Mouse (Mus musculus): ENCODE measurements around the gene Spata18. TPM values are rescaled to one million over a fixed set of nuclear protein-coding genes. Genes with fewer than 3 reads are reported as not detected.

The Spata18 gene
- polyA plus RNA-seq (2016; fragmentation: Nextera tagmentation; extraction: Ambion mirVana): 0.09 TPM in 1 of 2 replicates, not detected in the other

GRCm38 (mm10) chr5:73651061-73651854, at the start of gene Spata18:
Gene Spata18, plus strand, starts transcription at chr5:73651379.
- Histone ChIP-seq H3K27ac (no peak within 1 kb of the TSS), H3K36me3 (replicated peaks) (no peaks in the 10 kb centered on the region), H3K27me3 (ENCODE audit: poor library complexity, severe bottlenecking) (peaks cover 83% of the 10 kb centered on the region), H3K4me3 (peak within 1 kb of the TSS; percentile 55), H3K4me1 (peaks cover 46% of the 10 kb centered on the region), H3K9me3 (no peaks in the 10 kb centered on the region)
- WGBS: under 1% methylated on average over 57 of the region's 57 CpGs
- peak; percentile 42 for DNase-seq (ENCODE audit: extremely low spot score, low spot score)

DNA sequence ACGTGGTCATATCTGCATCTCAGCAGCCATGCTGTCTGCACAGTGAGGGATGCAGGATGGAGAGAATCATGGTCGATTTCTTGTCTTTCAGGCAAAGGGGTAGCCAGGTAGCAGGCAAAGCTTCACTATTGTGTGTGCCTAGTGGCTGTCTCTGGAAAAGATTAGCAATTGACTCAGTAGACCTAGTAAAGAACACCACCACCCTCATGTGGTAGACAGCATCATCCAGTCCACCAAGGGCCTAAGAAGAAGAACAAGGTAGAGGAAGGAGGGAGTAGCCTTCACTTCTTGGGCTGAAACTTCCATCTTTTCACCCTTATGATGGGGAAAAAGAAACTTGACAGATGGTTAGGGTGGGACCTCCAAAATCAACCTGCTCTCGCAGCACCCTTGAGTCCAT, 48.3 kb upstream of the Spata18 start:
- Histone ChIP-seq H3K36me3 (replicated peaks) (no peaks in the 10 kb centered on the region), H3K9me3 (peaks cover 6% of the 10 kb centered on the region; the same call in 1 of the 2 replicates), H3K4me1 (peaks cover 21% of the 10 kb centered on the region), H3K4me3 (no peak overlapping the region), H3K27ac (no peak overlapping the region), H3K27me3 (ENCODE audit: poor library complexity, severe bottlenecking) (no peaks in the 10 kb centered on the region)
- WGBS: 86% methylated on average over 3 of the region's 3 CpGs
- no peak for DNase-seq (ENCODE audit: extremely low spot score, low spot score)

- peaks cover 6% of the 10 kb centered on the region; the same call in 1 of the 2 replicates for H3K9me3 ChIP-seq
- WGBS: 94% methylated on average over 6 of the region's 6 CpGs
- no peaks in the 10 kb centered on the region for H3K27me3 ChIP-seq (ENCODE audit: poor library complexity, severe bottlenecking)
- H3K4me1 ChIP-seq: peaks cover 10% of the 10 kb centered on the region
- DNase-seq (ENCODE audit: extremely low spot score, low spot score): no peak
- no peak overlapping the region for H3K4me3 ChIP-seq
- H3K36me3 ChIP-seq (replicated peaks): no peaks in the 10 kb centered on the region
- no peak overlapping the region for H3K27ac ChIP-seq
Measured at GRCm38 (mm10) chr5:73604542-73604941, 46.6 kb upstream of the Spata18 start.

DNA sequence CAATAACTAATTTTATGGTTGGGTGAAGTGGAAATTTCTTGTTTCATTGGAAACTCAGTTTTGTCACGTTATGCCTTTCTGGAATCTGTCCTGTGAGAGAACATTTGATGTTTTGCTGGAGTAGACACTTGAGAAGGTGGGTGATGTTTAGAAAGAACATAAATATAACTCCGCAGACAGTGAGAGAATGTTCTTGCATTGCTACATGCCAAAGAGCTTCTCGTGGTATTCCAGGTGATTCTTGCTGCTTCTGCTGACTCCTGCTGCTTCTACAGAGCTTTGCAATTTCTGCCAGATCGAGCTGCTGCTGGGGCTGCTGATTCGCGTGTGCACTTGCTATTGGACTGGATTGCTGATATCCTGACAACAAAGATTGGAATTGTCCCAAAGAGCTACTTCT, 46.2 kb upstream of the Spata18 start:
- Histone ChIP-seq H3K36me3 (replicated peaks) (no peaks in the 10 kb centered on the region), H3K27me3 (ENCODE audit: poor library complexity, severe bottlenecking) (no peaks in the 10 kb centered on the region), H3K27ac (no peak overlapping the region), H3K4me3 (no peak overlapping the region), H3K4me1 (peaks cover 7% of the 10 kb centered on the region; the same call in 1 of the 2 replicates), H3K9me3 (peaks cover 6% of the 10 kb centered on the region; the same call in 1 of the 2 replicates)
- DNase-seq (ENCODE audit: extremely low spot score, low spot score): no peak
- 91% methylated on average over 6 of the region's 6 CpGs for WGBS

- Histone ChIP-seq H3K4me1 (no peaks in the 10 kb centered on the region), H3K4me3 (no peak overlapping the region), H3K36me3 (replicated peaks) (no peaks in the 10 kb centered on the region), H3K27me3 (ENCODE audit: poor library complexity, severe bottlenecking) (no peaks in the 10 kb centered on the region), H3K9me3 (peaks cover 15% of the 10 kb centered on the region; the same call in 1 of the 2 replicates), H3K27ac (no peak overlapping the region)
- no peak for DNase-seq (ENCODE audit: extremely low spot score, low spot score)
- 88% methylated on average over 4 of the region's 4 CpGs for WGBS
Measured at GRCm38 (mm10) chr5:73611071-73611470, 40.1 kb upstream of the Spata18 start.

GRCm38 (mm10) chr5:73613296-73613695, 37.9 kb upstream of the Spata18 start:
- no peak overlapping the region for H3K27ac ChIP-seq
- H3K4me1 ChIP-seq: no peaks in the 10 kb centered on the region
- WGBS: 92% methylated on average over 8 of the region's 8 CpGs
- H3K27me3 ChIP-seq (ENCODE audit: poor library complexity, severe bottlenecking): no peaks in the 10 kb centered on the region
- H3K36me3 ChIP-seq (replicated peaks): no peaks in the 10 kb centered on the region
- H3K9me3 ChIP-seq: peaks cover 9% of the 10 kb centered on the region; the same call in 1 of the 2 replicates
- no peak for DNase-seq (ENCODE audit: extremely low spot score, low spot score)
- H3K4me3 ChIP-seq: no peak overlapping the region

GRCm38 (mm10) chr5:73615211-73615610, 36.0 kb upstream of the Spata18 start:
- no peak for DNase-seq (ENCODE audit: extremely low spot score, low spot score)
- H3K4me1 ChIP-seq: no peaks in the 10 kb centered on the region
- H3K4me3 ChIP-seq: no peak overlapping the region
- no peaks in the 10 kb centered on the region for H3K27me3 ChIP-seq (ENCODE audit: poor library complexity, severe bottlenecking)
- H3K27ac ChIP-seq: no peak overlapping the region
- 89% methylated on average over 7 of the region's 7 CpGs for WGBS
- H3K36me3 ChIP-seq (replicated peaks): no peaks in the 10 kb centered on the region
- peaks cover 9% of the 10 kb centered on the region; the same call in 1 of the 2 replicates for H3K9me3 ChIP-seq

DNA sequence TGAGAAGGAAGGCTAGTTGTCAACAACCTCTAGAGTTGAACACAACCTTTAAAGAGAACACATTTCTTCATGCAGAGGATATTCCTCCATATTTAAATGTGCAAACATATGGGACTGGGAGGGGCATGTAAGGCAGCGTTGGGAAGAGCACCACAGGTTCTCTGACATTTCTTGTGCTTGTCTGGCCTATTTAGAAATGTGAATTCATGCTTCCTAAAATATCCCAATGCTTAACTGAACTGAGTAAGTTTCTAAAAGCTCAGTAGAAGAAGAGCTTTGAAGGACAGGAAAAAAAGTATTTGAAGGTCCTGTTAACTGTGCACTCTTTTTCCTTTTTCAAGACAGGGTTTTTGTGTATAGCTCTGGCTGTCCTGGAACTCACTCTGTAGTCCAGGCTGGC, 32.2 kb upstream of the Spata18 start:
- no peaks in the 10 kb centered on the region for H3K9me3 ChIP-seq
- no peak overlapping the region for H3K27ac ChIP-seq
- no peaks in the 10 kb centered on the region for H3K36me3 ChIP-seq (replicated peaks)
- no peak for DNase-seq (ENCODE audit: extremely low spot score, low spot score)
- WGBS: 92% methylated on average over 1 of the region's 1 CpGs
- no peaks in the 10 kb centered on the region for H3K27me3 ChIP-seq (ENCODE audit: poor library complexity, severe bottlenecking)
- peaks cover 5% of the 10 kb centered on the region for H3K4me1 ChIP-seq
- no peak overlapping the region for H3K4me3 ChIP-seq

- H3K27me3 ChIP-seq (ENCODE audit: poor library complexity, severe bottlenecking): no peaks in the 10 kb centered on the region
- no peak overlapping the region for H3K27ac ChIP-seq
- DNase-seq (ENCODE audit: extremely low spot score, low spot score): no peak
- H3K36me3 ChIP-seq (replicated peaks): no peaks in the 10 kb centered on the region
- no peaks in the 10 kb centered on the region for H3K9me3 ChIP-seq
- 73% methylated on average over 1 of the region's 1 CpGs for WGBS
- peaks cover 10% of the 10 kb centered on the region for H3K4me1 ChIP-seq
- H3K4me3 ChIP-seq: no peak overlapping the region
Measured at GRCm38 (mm10) chr5:73625505-73625904, 25.7 kb upstream of the Spata18 start.

- H3K4me3 ChIP-seq: no peak overlapping the region
- no peaks in the 10 kb centered on the region for H3K27me3 ChIP-seq (ENCODE audit: poor library complexity, severe bottlenecking)
- 95% methylated on average over 7 of the region's 7 CpGs for WGBS
- no peaks in the 10 kb centered on the region for H3K36me3 ChIP-seq (replicated peaks)
- no peaks in the 10 kb centered on the region for H3K9me3 ChIP-seq
- no peak overlapping the region for H3K27ac ChIP-seq
- peaks cover 19% of the 10 kb centered on the region for H3K4me1 ChIP-seq
- no peak for DNase-seq (ENCODE audit: extremely low spot score, low spot score)
Measured at GRCm38 (mm10) chr5:73626842-73627241, 24.3 kb upstream of the Spata18 start.

DNA sequence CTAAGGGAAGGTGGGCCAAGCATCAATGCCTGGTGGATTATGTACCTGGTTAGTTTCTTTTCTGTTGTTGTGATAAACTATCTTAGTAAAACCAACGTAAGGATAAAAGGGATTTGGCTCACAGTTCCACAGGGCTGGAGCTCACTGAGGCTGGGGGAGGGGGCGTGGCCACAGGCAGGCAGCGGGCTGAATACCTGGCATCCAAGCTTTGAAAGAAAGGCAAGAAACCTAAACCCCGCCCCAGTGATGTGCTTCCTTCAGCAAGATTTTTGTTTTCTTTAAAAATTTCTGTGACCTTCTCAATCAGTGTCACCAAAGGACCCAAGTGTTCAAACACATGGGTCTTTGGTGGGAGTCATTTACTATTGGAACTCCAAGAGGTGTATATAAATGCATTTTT, 23.6 kb upstream of the Spata18 start:
- no peak for DNase-seq (ENCODE audit: extremely low spot score, low spot score)
- Histone ChIP-seq H3K9me3 (no peaks in the 10 kb centered on the region), H3K27me3 (ENCODE audit: poor library complexity, severe bottlenecking) (no peaks in the 10 kb centered on the region), H3K4me3 (no peak overlapping the region), H3K36me3 (replicated peaks) (no peaks in the 10 kb centered on the region), H3K27ac (no peak overlapping the region), H3K4me1 (peaks cover 25% of the 10 kb centered on the region)
- WGBS: 46% methylated on average over 4 of the region's 4 CpGs

DNA sequence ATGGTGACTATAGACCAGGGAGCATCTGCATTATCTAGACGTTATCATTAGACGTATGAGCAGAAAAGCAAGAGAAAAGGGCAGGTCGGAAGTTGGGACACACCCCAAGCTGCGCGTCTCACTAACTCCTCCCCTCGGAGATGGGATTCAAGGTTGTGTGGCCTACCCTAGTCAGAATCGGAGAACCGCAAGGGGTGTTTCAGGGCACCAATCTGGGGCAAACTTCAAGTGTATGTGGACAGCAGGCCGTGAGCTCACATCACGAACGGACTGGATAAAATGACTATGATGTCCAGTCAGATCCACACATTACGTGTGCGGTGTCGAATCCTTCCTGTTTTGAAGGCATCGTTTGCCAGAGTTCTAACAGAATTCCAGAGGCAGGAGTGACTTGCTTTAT, 23.2 kb upstream of the Spata18 start:
- no peak overlapping the region for H3K27ac ChIP-seq
- 78% methylated on average over 15 of the region's 15 CpGs for WGBS
- no peak for DNase-seq (ENCODE audit: extremely low spot score, low spot score)
- H3K27me3 ChIP-seq (ENCODE audit: poor library complexity, severe bottlenecking): no peaks in the 10 kb centered on the region
- H3K36me3 ChIP-seq (replicated peaks): no peaks in the 10 kb centered on the region
- H3K4me1 ChIP-seq: peaks cover 25% of the 10 kb centered on the region
- H3K4me3 ChIP-seq: no peak overlapping the region
- H3K9me3 ChIP-seq: no peaks in the 10 kb centered on the region

GRCm38 (mm10) chr5:73630141-73630540, 21.0 kb upstream of the Spata18 start:
- H3K4me3 ChIP-seq: no peak overlapping the region
- WGBS: 90% methylated on average over 5 of the region's 5 CpGs
- H3K9me3 ChIP-seq: peaks cover 10% of the 10 kb centered on the region
- DNase-seq (ENCODE audit: extremely low spot score, low spot score): no peak
- H3K4me1 ChIP-seq: peaks cover 25% of the 10 kb centered on the region
- H3K36me3 ChIP-seq (replicated peaks): peaks cover 16% of the 10 kb centered on the region
- H3K27me3 ChIP-seq (ENCODE audit: poor library complexity, severe bottlenecking): no peaks in the 10 kb centered on the region
- no peak overlapping the region for H3K27ac ChIP-seq

Data from forebrain, embryonic 10.5 days (tissue).